Mouse (Mus musculus) T-helper 2 cell (primary cell): ENCODE measurements at regions not wholly inside any gene's neighbourhood (a gene's known extent, or its start where the extent isn't known, plus 50 kb on each side); places are given as distances from the start of the nearest gene placed in this dataset.

Experiments
- in situ Hi-C: fragments of 300-600 bp; cut with MboI, MseI; formaldehyde crosslinking; loops from one replicate; pipeline ENCODE4 v1.15.1; 2025; ENCODE audit warnings: high pct_unique_total_duplicates

DNA sequence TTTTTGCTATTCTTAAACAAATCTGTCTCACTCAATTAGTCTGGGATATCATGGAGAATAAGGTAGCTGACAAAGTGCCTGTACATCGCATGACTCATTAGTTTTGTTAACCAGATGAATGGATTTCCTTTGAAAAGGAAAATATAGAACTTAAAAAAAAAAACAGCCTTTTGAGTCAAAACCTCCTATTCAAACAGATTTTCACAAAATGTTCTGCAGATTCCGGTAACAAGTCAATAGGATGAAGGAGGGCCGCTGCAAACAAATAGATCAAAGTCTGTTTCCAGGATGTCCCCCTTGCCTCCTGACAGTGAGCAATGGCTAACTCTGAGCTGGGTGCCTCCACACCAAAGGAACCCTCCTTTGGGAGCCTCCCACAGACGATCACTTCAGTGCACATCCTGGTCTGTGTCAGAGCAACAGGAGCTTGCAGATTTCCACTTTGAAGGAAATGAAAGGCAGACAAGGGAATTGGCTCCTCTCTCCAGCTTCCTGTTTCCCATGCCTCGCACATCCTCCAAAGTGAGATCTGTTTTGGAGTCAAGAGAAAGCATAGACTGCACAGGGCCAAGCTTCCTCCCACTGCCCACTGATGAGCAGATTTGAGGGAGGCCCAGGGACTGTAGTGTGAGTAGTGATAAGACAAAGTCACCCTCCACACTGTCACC lies 243.8 kb upstream of the Gadl1 start:
- in situ Hi-C loops = no loop called here

DNA sequence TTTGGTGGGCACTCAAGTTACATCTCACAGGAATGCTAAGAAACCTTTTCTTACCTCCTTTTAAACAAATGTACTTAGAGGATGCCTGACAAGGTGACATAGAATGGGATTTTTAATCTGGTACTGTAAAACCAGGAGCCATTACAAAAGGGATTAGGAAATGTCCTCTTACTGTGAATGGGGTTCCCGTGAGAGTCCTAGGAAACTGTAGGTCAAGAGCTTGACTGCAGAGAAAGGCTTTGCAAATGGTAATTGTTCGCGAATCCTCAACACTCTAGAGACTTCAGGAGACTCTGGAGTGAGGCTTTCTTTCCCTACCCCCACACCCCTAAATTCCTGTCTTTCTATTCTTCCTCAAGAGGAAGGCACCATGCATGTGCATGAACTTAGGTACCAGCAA lies 242.7 kb upstream of the Gadl1 start:
- in situ Hi-C loops = no loop called here

DNA sequence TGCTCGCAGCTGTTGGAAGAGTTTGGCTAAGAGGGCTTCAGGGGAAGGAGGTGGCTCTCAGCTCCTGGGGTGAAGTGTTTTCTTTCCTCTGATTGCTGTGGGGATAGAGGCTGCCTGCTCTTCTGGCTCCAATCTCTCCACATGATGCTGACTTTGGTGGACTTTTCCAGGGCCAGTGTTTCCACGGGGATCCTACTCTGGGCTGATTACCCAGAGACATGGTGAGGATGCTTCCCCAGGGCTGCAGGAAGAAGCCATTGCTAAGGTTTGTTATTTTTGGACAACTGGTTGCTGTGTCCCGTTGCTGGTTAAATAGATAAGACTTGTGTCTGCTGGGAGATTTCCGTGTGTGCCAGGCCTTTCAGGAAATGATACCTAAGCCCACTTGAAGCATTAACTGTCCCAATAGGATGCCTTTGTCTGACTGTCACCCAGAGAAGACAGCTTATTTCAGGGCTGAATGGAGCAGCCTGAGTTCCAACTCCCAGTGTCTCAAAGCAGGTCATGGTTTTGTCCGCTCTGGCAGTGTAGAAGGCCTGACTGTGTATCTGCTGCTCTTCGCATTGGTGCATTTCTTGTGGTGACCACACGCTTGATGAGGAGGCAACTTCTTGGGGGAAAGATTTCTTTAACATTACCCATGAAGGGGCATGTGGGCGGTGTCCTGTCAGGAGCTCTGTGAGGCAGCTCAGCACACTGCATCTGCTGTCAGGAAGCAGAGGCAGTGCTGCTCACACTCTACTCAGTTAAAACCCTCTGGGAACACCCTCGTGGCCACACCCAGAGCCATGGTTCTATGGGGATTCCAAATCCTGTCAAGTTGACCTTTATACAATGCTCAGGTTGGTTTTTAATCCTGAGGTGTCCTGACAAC lies 228.3 kb upstream of the Gadl1 start:
- in situ Hi-C loops = no loop called here

- in situ Hi-C loops = no loop called here
These were observed 227.4 kb upstream of the Gadl1 start for GRCm38 (mm10) chr9:115681841-115682240.

DNA sequence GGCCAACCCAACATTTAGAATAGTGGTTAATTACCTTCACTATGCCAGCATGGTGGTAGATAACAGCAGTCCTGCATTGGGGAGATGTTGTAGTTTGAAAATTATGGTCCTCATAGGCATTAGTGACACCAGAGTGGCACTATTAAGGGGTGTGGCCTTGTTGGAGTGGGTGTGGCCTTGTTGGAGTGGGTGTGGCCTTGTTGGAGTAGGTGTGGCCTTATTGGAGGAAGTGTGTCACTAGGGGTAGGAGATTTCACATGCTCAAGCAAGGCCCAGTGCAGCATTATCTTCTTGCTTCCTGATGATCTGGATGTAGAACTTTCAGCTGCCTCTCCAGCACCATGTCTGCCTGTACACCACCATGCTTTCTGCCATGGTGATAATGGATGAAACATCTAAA lies 225.3 kb upstream of the Gadl1 start:
- in situ Hi-C loops = no loop called here

DNA sequence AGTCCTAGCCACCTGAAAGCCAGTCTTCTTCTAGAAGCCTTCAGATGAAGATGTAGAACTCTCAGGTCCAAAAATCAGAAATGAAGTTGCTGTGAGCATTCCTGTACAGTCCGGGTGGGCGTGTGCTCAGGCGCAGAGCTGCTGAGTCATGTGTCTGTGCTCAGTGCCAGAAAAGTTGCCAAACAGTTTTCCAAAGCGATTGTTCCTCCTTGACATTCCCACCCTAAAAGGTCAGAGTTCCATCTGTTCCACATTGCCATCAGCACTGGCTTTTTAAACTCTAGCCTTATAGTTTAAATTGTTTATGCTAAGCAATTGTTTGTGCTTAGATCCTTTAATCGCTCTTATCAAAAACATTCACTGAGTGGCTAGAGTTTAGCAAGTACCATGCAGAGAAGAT lies 222.7 kb upstream of the Gadl1 start:
- in situ Hi-C loops = no loop called here

DNA sequence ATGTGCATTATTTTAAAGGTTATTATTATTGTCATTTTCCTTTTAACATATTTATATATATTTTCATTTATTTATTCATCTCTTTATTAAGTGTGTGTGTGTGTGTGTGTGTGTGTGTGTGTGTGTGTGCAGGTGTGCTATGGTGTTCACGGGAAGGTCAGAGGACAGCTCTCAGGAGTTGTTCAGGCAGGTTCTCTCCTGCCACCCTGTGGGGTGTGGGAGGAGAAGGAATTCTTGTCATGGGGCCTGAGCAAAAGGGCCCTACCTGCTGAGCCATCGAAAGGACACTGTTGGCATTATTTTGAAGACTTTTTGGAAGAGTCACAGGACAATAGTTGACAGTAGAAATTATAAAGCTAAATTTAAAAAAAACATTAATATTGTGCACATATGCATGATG lies 216.4 kb upstream of the Gadl1 start:
- in situ Hi-C loops = no loop called here

DNA sequence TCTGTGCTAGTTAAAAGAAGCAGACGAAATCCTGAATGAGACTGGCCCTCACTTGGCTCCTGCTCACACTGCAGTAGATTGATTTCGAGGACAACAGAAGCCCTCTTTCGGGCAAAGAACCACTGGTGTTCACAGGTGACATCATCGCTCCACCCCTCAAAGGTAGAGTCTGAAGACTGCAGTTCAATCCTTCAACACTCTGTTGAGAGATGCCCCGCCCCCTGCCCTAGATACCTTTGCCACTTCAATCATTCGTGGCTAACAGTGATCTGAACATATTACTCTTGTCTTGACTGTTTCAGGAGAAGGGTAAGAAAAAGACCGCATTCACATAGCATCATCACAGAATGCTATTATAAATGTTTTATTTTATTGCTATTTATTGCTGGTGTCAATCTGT lies 205.5 kb upstream of the Gadl1 start:
- in situ Hi-C loops = no loop called here

DNA sequence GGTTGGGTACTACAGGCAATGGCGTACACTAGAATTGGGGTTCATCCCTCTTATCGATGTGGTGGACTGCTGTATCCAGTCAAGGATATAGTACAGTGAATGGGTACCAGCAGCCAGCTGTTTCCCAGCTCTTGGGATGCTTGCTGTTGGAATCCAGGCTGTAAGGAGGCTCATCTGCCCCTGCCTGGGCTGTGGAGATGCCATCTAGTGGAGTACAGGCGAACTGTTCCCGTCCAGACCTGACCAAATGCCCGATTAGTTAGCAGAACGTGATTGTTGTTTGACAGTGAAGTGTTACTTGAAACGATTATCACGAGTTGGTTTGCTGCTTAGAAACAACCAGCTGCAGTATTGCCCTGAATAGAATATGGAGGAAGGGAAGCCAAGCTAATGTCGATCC lies 205.0 kb upstream of the Gadl1 start:
- in situ Hi-C loops = no loop called here

GRCm38 (mm10) chr9:115705761-115706160 lies 203.5 kb upstream of the Gadl1 start:
- in situ Hi-C loops = no loop called here

- in situ Hi-C loops = no loop called here
These were observed 200.9 kb upstream of the Gadl1 start for GRCm38 (mm10) chr9:115708199-115708934.

- in situ Hi-C loops = loop anchor here (5.0 kb wide), 1 partner anchor 327 kb away; no protein-coding TSS in a partner anchor
These were observed 199.1 kb upstream of the Gadl1 start for GRCm38 (mm10) chr9:115710039-115710739.

- in situ Hi-C loops = no loop called here
These were observed 188.9 kb upstream of the Gadl1 start for GRCm38 (mm10) chr9:115720306-115720705.

- in situ Hi-C loops = no loop called here
These were observed 188.4 kb upstream of the Gadl1 start for GRCm38 (mm10) chr9:115720841-115721240.

DNA sequence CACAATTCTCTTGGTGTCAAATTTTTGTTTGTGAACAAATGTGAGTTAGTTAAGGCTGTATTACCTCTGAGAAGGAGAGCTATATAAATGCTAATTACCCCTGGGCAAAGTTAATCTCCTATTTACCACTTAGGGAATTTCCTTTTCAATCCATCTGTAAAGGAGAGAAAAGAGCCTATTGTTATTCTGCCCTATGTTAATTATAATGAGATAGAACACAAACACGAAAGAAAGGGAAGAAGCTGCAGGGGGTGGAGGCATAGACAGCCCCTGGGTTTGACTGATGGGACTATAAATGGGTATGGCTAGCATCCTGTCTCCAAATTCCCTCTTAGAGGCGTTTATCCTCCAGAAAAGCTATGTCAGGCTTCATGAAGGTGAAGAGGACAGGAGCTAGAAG lies 185.2 kb upstream of the Gadl1 start:
- in situ Hi-C loops = no loop called here

DNA sequence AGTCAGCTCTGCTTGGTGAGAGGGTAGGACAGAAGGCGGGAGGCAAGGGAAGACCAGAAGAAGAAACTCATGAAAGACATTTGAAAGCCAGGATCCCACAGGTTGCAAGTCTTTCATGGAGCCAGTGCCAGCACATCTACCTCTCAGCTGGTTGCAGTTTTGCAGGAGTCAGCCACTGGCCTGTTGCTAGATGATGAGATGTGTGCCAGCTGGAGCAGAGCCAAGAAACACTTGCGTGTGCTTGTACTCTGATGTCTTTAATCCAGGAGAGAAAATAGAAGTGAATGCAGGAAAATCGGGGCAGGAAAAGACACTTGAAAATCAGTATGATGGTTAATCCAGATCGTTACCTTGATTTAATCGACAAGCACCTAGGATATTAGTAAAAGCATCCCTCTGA lies 181.9 kb upstream of the Gadl1 start:
- in situ Hi-C loops = no loop called here

GRCm38 (mm10) chr9:115731557-115731956 lies 177.7 kb upstream of the Gadl1 start:
- in situ Hi-C loops = loop anchor here (10.0 kb wide), 1 partner anchor 1383 kb away; no protein-coding TSS in a partner anchor

GRCm38 (mm10) chr9:115733104-115733503 lies 176.2 kb upstream of the Gadl1 start:
- in situ Hi-C loops = loop anchor here (10.0 kb wide), 1 partner anchor 1382 kb away; no protein-coding TSS in a partner anchor

GRCm38 (mm10) chr9:115739984-115740383 lies 169.3 kb upstream of the Gadl1 start:
- in situ Hi-C loops = loop anchor here (10.0 kb wide), 1 partner anchor 1375 kb away; no protein-coding TSS in a partner anchor

- in situ Hi-C loops = no loop called here
These were observed 162.8 kb upstream of the Gadl1 start for GRCm38 (mm10) chr9:115746436-115746835.

- in situ Hi-C loops = no loop called here
These were observed 148.8 kb upstream of the Gadl1 start for GRCm38 (mm10) chr9:115760496-115760895.

- in situ Hi-C loops = no loop called here
These were observed 145.1 kb upstream of the Gadl1 start for GRCm38 (mm10) chr9:115764136-115764535.
